Mouse (Mus musculus): Measurements from ENCODE around the gene Vezt.

Gene Vezt

DNA sequence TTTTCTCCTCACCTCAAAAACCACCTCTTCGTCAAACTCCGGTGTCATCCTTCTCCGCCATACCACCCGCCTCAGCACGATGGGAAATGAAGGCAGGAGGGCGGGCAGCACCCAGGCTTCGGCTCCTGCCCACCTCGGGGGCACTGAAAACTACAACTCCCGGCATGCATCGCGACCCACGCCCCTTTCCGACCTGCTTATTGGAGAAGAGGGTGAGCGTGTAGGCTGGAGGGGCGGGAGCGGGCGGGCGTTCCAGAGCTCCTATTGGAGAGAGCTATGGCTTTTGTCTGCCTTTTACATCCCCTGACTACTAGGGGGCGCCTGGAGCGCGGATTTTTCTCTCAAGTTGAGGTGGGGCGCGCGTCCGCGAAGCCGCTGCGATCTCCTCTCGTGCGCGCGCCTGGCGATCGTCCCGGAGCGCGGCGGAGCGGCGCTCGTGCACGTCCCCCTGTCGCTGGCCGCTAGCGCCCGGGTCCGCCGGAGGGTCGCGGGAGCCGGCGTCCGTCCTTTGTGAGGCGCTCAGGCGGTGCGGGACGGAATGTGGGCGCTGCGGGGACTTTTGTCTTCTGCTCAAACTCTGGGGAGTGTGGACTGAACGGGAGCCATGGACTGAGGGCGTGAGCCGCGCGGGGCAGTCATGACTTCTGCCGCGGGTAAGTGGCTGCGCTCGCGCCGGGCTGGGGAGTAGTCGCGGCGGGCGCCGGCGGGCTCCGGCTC lies at the start of gene Vezt, which contains the start of gene Fgd6:
Gene Vezt, minus strand, starts transcription at position 160 of the 717 bp plus-strand sequence.
Gene Fgd6, plus strand, starts transcription at position 344 of the 717 bp plus-strand sequence.
- peak; percentile 97 for DNase-seq (ENCODE audit: low spot score in 2 of 2)

- DNase-seq (ENCODE audit: low spot score in 2 of 2) = no peak
These were observed 46.6 kb upstream of the Vezt start for GRCm38 (mm10) chr10:94082040-94082734.

DNA sequence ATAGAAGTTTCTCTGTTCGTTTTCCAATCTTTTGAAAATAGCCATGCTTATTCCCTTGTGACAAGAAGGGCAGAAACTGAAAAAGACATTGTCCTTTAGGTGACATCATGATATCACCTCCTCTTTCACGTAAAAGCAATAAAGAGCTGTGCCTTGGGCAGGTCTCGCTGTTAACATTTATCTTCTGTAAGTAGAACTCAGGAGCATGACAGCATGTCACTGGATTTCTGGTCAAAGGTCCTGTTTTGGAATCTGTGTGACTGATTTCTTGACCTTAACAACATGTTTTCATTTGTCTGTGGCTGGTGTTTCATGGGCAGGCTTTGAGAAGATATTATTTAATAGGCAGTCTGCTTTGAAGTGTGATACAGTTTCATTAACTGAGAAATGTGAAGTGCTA lies 45.1 kb upstream of the Vezt start:
- DNase-seq (ENCODE audit: low spot score in 2 of 2) = no peak

DNA sequence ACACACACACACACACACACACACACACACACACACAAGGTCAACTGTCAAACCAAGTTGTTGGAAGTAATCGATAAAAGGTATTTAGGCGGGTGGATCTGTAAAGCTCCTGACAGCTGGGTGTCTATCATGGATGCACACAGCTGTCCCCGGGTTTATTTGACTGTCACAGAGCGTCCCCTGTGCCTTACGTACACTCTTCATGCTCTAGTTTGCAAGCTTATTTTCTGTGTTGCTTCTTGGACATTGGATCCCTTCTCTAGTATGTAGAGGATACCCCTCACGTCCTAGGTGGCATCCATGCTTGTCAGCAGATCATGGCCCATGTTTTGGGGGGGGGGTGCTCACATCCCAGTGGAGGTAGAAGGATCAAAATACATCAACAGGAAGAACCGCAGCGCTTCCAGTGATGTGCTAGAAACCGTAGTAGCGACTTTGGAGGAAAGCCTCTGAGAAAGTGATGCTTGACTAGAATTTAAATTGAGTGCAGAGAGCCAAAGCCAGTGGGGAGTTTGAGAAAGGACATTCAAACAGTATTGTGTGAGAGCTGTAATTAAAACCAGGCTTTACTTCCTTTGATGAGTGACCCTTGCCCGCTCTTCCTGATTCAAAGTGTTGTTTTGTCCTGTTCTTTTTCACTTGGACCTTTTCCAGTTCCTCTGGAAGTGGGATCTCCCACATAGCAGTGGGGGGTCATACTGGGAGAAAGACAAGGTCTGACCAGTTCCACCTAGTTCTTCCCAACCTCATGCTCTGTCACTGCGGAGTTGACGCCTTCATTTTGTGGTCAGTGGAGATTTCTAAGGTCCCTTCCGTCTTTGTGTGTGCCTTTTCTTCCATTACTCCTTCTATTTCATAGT lies 41.6 kb upstream of the Vezt start:
- no peak for DNase-seq (ENCODE audit: low spot score in 2 of 2)

DNA sequence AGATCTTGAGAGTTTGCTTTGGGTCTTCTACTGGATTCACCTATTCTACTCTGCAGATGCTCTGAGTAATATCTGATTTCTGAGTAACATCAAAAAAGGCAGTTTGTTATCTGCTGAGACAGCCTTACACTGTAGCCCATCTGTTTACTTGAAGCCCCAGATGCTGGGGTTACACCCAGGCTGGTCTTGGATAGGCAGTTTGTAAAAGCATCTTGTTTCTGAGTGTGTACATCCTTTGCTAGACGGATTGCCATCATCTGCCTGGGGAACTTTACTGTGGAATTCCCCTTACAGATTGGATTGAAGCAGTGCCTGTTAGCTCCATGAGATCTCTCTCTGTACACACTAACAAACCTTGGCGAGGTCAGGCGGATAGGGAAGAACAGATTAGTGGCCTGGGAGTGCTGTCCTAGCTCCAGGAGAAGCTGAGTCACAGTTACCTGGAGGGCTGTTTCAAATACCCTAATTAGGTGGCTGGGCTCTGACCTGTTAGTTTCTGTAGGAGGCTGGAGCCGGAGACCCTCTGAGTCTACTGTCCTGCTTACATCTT lies 37.4 kb upstream of the Vezt start:
- no peak for DNase-seq (ENCODE audit: low spot score in 2 of 2)

- DNase-seq (ENCODE audit: low spot score in 2 of 2) = no peak
These were observed 36.8 kb upstream of the Vezt start for GRCm38 (mm10) chr10:94072261-94072915.

GRCm38 (mm10) chr10:94071641-94072040 lies 36.0 kb upstream of the Vezt start:
- no peak for DNase-seq (ENCODE audit: low spot score in 2 of 2)

DNA sequence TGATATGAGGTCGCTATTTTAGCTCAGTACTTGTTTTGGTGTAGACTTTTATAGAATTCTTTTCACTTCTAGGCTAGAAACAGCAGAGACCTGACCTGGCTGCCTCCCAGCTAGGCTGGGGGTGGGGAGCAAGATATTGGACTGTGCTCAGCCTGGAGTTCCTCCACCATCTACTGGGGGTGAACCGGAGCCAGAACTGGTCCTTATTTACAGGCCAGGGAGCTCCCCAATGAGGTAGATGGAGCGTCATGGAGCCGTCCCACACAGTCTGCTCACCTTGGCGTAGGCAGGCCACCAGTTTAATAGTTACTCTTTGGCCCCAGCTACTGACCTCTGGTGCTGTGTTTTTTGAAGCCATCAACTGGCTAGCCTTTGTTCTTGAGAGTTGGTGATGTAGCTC lies 33.1 kb upstream of the Vezt start:
- DNase-seq (ENCODE audit: low spot score in 2 of 2) = no peak

DNA sequence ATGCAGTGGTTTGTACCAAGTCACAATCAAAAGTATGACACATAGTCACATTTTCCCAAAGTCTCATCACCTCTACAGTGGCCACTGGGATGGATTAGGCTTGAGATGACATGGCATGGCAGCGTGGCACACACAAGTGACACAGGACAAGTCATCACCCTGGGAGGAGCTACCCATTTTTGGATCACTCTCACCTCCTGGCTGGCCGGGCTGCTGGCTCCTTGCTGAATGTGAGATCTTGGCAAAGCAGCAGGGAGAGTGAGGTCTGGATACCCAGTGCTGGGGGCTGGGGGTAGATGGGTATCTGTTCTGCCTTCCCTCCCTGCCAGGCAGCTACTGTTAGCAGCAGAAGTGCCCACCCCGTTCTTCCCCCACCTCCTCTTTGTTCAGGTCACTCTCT lies 31.3 kb upstream of the Vezt start:
- no peak for DNase-seq (ENCODE audit: low spot score in 2 of 2)

DNA sequence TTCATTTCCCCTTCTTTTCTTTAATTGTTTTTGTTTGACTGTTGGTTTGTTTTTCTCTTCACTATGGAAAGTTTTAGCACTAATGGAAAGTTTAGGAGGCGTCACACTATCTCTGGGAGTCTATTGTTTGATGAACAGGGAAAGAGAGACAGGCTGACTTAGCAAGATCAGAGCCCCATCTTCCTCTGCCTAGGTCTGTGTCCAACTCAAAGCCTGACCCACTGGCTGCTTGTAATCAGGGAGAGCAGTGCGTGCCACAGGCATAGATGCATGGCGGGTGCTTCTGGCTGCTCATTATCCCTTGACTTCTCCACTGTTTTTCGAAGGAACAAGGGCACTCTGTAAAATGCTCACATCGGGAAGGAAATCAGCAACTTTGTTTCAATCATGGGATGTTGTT lies 26.7 kb upstream of the Vezt start:
- no peak for DNase-seq (ENCODE audit: low spot score in 2 of 2)

- no peak for DNase-seq (ENCODE audit: low spot score in 2 of 2)
These were observed 24.6 kb upstream of the Vezt start for GRCm38 (mm10) chr10:94060190-94060589.

- DNase-seq (ENCODE audit: low spot score in 2 of 2) = peak in 1 of 2 experiments; percentile 5
These were observed 24.0 kb upstream of the Vezt start for GRCm38 (mm10) chr10:94059618-94060055.

GRCm38 (mm10) chr10:94056487-94056886 lies 20.9 kb upstream of the Vezt start:
- DNase-seq (ENCODE audit: low spot score in 2 of 2) = no peak

- DNase-seq (ENCODE audit: low spot score in 2 of 2) = no peak
These were observed 15.1 kb upstream of the Vezt start for GRCm38 (mm10) chr10:94050736-94051135.

GRCm38 (mm10) chr10:94049121-94049520 lies 13.5 kb upstream of the Vezt start:
- no peak for DNase-seq (ENCODE audit: low spot score in 2 of 2)

GRCm38 (mm10) chr10:94047845-94048559 lies 12.4 kb upstream of the Vezt start:
- DNase-seq (ENCODE audit: low spot score in 2 of 2) = no peak

GRCm38 (mm10) chr10:94047024-94047423 lies 11.4 kb upstream of the Vezt start:
- DNase-seq (ENCODE audit: low spot score in 2 of 2) = no peak

DNA sequence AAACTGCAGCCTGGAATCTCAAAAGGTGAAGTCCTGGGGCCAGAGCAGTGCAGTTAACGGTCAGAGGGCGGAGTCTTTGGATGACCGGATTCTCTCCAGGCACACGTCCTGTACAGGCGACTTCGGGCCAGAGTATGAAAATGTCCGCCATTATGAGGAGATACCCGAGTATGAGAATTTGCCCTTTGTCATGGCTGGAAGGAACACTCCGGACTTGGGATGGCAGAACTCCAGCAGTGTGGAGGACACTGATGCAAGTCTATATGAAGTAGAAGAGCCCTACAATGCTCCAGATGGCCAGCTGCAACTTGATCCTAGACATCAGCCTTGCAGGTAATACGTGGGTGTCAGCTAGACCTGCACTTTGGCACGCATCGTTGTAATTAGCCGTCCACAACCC lies 9.7 kb upstream of the Vezt start:
- DNase-seq (ENCODE audit: low spot score in 2 of 2) = no peak

DNA sequence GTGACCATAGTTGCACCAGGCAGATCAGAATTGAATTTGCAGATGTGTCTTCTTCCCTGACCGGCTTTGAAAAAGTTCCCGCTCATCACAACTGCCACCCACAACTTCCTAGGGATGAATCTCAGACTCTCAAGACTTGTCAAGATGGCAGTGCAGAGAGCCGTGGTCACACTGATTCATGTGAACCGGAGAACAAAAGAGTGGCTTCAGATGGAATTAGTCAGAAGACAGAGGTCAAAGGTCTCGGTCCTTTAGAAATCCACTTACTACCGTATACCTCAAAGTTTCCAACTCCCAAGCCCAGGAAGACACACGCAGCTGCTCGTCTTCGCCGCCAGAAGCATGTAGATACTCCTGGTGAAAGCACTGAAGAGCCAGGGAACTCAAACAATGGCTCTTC lies 8.3 kb upstream of the Vezt start:
- DNase-seq (ENCODE audit: low spot score in 2 of 2) = no peak

- peak in 1 of 2 experiments; percentile 36 for DNase-seq (ENCODE audit: low spot score in 2 of 2)
These were observed 3.0 kb upstream of the Vezt start for GRCm38 (mm10) chr10:94038366-94039260.
